Mouse (Mus musculus): ENCODE results near the gene Col12a1.

Gene Col12a1

GRCm38 (mm10) chr9:79718481-79719370 is at the start of gene Col12a1:
Col12a1 (minus strand) TSS chr9:79718831.
- peak; percentile 28 for DNase-seq (ENCODE audit: low spot score)

- DNase-seq (ENCODE audit: low spot score): no peak
Observed at GRCm38 (mm10) chr9:79766991-79767545, 48.4 kb upstream of the Col12a1 start.

- DNase-seq (ENCODE audit: low spot score): no peak
Observed at GRCm38 (mm10) chr9:79765329-79765728, 46.7 kb upstream of the Col12a1 start.

- no peak for DNase-seq (ENCODE audit: low spot score)
Observed at GRCm38 (mm10) chr9:79762519-79762918, 43.9 kb upstream of the Col12a1 start.

- DNase-seq (ENCODE audit: low spot score): no peak
Observed at GRCm38 (mm10) chr9:79760076-79760475, 41.4 kb upstream of the Col12a1 start.

- DNase-seq (ENCODE audit: low spot score): peak; percentile 96
Observed at GRCm38 (mm10) chr9:79759385-79760005, 40.9 kb upstream of the Col12a1 start, which contains the start of gene Cox7a2. Cox7a2 (minus strand) TSS chr9:79759878.

GRCm38 (mm10) chr9:79755311-79755710 is 36.7 kb upstream of the Col12a1 start:
- DNase-seq (ENCODE audit: low spot score): no peak

GRCm38 (mm10) chr9:79751846-79752245 is 33.2 kb upstream of the Col12a1 start:
- no peak for DNase-seq (ENCODE audit: low spot score)

- DNase-seq (ENCODE audit: low spot score): no peak
Observed at GRCm38 (mm10) chr9:79750709-79751108, 32.1 kb upstream of the Col12a1 start.

GRCm38 (mm10) chr9:79745036-79745435 is 26.4 kb upstream of the Col12a1 start:
- no peak for DNase-seq (ENCODE audit: low spot score)

- DNase-seq (ENCODE audit: low spot score): no peak
Observed at GRCm38 (mm10) chr9:79735608-79736007, 17.0 kb upstream of the Col12a1 start.

- DNase-seq (ENCODE audit: low spot score): no peak
Observed at GRCm38 (mm10) chr9:79730301-79730700, 11.7 kb upstream of the Col12a1 start.

- DNase-seq (ENCODE audit: low spot score): no peak
Observed at GRCm38 (mm10) chr9:79723090-79723489, 4.5 kb upstream of the Col12a1 start.

GRCm38 (mm10) chr9:79721056-79721455 is 2.4 kb upstream of the Col12a1 start:
- DNase-seq (ENCODE audit: low spot score): no peak

- no peak for DNase-seq (ENCODE audit: low spot score)
Observed at GRCm38 (mm10) chr9:79720143-79720542, 1.5 kb upstream of the Col12a1 start.

- DNase-seq (ENCODE audit: low spot score): peak; percentile 25
Observed at GRCm38 (mm10) chr9:79719451-79719850, 820 bp upstream of the Col12a1 start.

GRCm38 (mm10) chr9:79717836-79718475 is 675 bp downstream of the Col12a1 start:
- no peak for DNase-seq (ENCODE audit: low spot score)

GRCm38 (mm10) chr9:79716909-79717835 is 1.5 kb downstream of the Col12a1 start:
- peak; percentile 28 for DNase-seq (ENCODE audit: low spot score)

GRCm38 (mm10) chr9:79716496-79716895 is 2.1 kb downstream of the Col12a1 start:
- DNase-seq (ENCODE audit: low spot score): no peak

GRCm38 (mm10) chr9:79714471-79715045 is 4.1 kb downstream of the Col12a1 start:
- DNase-seq (ENCODE audit: low spot score): peak; percentile 50

Measured in testis, postnatal 14 days (tissue).